In genomic region chr2:69676713-69677112, GRCm38 (mm10) we compare ENCODE assay signal across 14 mouse cellular contexts. TPM values are rescaled to one million over a fixed set of nuclear protein-coding genes. Genes with fewer than 3 reads are reported as not detected.
DNase-seq lines count a peak whose midpoint lies in the region; ATAC-seq and TF ChIP-seq lines count a peak whose summit lies in the region.
"Had no signal": no experiment of that assay in that cellular context is flagged by ENCODE, and none has a peak within 500 bp of the region (broad histone marks: within the 10 kb centered on the region; RNA-seq: fewer than 3 reads in every experiment).

No protein-coding gene starts in this region.

- intact Hi-C loops in left cerebral cortex, postnatal 14 days (cut with DNase I): no loop called here

- H3K4me3 ChIP-seq in kidney, adult 2 months (ENCODE audit: insufficient read depth, low read depth, low read length): no peak overlapping the region
- H3K4me3 ChIP-seq in kidney, embryonic 16.5 days (ENCODE audit: low read length): no peak overlapping the region
- H3K4me3 ChIP-seq: forebrain, embryonic 12.5 days; hindbrain, embryonic 10.5 days; liver, embryonic 15.5 days had no signal

- no peaks in the 10 kb centered on the region for H3K36me3 ChIP-seq in kidney, adult 2 months (ENCODE audit: control insufficient read depth, insufficient read depth, low read length)
- no peaks in the 10 kb centered on the region for H3K36me3 ChIP-seq in kidney, embryonic 16.5 days (ENCODE audit: insufficient read depth, low read length)
- H3K36me3 ChIP-seq: liver, embryonic 15.5 days had no signal

- H3K9ac ChIP-seq in kidney, embryonic 16.5 days (replicated peaks; ENCODE audit: low read length): no peak overlapping the region
- H3K9ac ChIP-seq: forebrain, embryonic 12.5 days; liver, embryonic 15.5 days had no signal

- H3K27me3 ChIP-seq in kidney, adult 2 months (replicated peaks; ENCODE audit: control insufficient read depth, insufficient read depth, low read length): no peaks in the 10 kb centered on the region
- H3K27me3 ChIP-seq in kidney, embryonic 16.5 days (ENCODE audit: insufficient read depth, low read length): no peaks in the 10 kb centered on the region
- H3K27me3 ChIP-seq: forebrain, embryonic 12.5 days; liver, embryonic 15.5 days had no signal

- 0 out of 2 replicates have a peak, but pooled peaks have one; percentile 21 for TF ChIP-seq CTCF in kidney, adult 2 months (conservative IDR thresholded peaks at IDR 0.05; ENCODE audit: insufficient read depth, insufficient read length, low read depth, low read length)

- DNase-seq in kidney, adult 2 months: peak; percentile 32
- DNase-seq in retina, postnatal 1 day: peak; percentile 15
- DNase-seq in retina, embryonic 14.5 days (ENCODE audit: low spot score): no peak
- peak; percentile 59 for DNase-seq in R1 (ENCODE audit: low read depth, low spot score)
- DNase-seq in thymus, postnatal 4 days: peak; percentile 25
- DNase-seq in left cerebral cortex, postnatal 14 days (ENCODE audit: low spot score in 2 of 2): no peak
- no peak for DNase-seq in left cerebral cortex, adult 8-10 months (ENCODE audit: low spot score in 2 of 2)
- DNase-seq: gastrocnemius, postnatal 25 days; layer of hippocampus, adult 9-11 months had no signal

- H3K27ac ChIP-seq in kidney, adult 2 months (ENCODE audit: insufficient read depth, low read depth, low read length): no peak overlapping the region
- no peak overlapping the region for H3K27ac ChIP-seq in kidney, embryonic 16.5 days (ENCODE audit: low read length)
- H3K27ac ChIP-seq: forebrain, embryonic 12.5 days; hindbrain, embryonic 10.5 days; liver, embryonic 15.5 days had no signal

- WGBS in kidney, adult 2 months: 57% methylated on average over 2 of the region's 2 CpGs
- 56% methylated on average over 2 of the region's 2 CpGs for WGBS in kidney, embryonic 16.5 days

- no peak for ATAC-seq in kidney, embryonic 16.5 days (ENCODE audit: low FRiP score, low TSS enrichment)

- H3K9me3 ChIP-seq in kidney, embryonic 16.5 days (ENCODE audit: low read length): no peaks in the 10 kb centered on the region
- H3K9me3 ChIP-seq: forebrain, embryonic 12.5 days; hindbrain, embryonic 10.5 days; liver, embryonic 15.5 days had no signal

- TF ChIP-seq POLR2A in kidney, adult 2 months (IDR thresholded peaks at IDR 0.05; ENCODE audit: low read depth, low read length): no peak

- no peak overlapping the region for H3K4me2 ChIP-seq in kidney, embryonic 16.5 days (replicated peaks; ENCODE audit: low read depth, low read length)
- H3K4me2 ChIP-seq: forebrain, embryonic 12.5 days; liver, embryonic 15.5 days had no signal

- peaks cover 4% of the 10 kb centered on the region; the same call in 1 of the 2 replicates for H3K4me1 ChIP-seq in kidney, adult 2 months (ENCODE audit: control insufficient read depth, insufficient read depth, low read length)
- H3K4me1 ChIP-seq in kidney, embryonic 16.5 days (ENCODE audit: insufficient read depth, low read length): 0 out of 2 replicates have a peak, but pooled peaks cover 4% of the 10 kb centered on the region
- H3K4me1 ChIP-seq: liver, embryonic 15.5 days had no signal

RNA-seq across cellular contexts. Expression of gene Klhl41, which starts 6.8 kb away (rescaled TPM):
- polyA plus RNA-seq in kidney, adult 2 months (2012; rRNA removed): 0.08 and 1.8 TPM in 2 replicates
- polyA plus RNA-seq in kidney, embryonic 16.5 days (2015; fragmentation: Nextera tagmentation; extraction: Ambion mirVana): 0.86 and 1.1 TPM in 2 replicates
- 1 to 10 TPM; 1.6 to 1.9 TPM for total RNA-seq in left cerebral cortex, postnatal 14 days (2021)
- 1 to 10 TPM in 2 of 4 experiments, under 1 TPM in 2; 0.44 to 1.2 (median 0.98) TPM for total RNA-seq in left cerebral cortex, adult 8-10 months (2022)
- total RNA-seq: monocyte, adult 5-6 weeks had no signal

RNA-seq across cellular contexts. Expression of gene Bbs5, which starts 29.7 kb away (rescaled TPM):
- 1.3 and 1.7 TPM in 2 replicates for polyA plus RNA-seq in kidney, adult 2 months (2012; rRNA removed)
- polyA plus RNA-seq in kidney, embryonic 16.5 days (2015; fragmentation: Nextera tagmentation; extraction: Ambion mirVana): 16.1 and 19.9 TPM in 2 replicates
- total RNA-seq in left cerebral cortex, postnatal 14 days (2021): 10 to 100 TPM; 25.9 to 29.4 TPM
- total RNA-seq in left cerebral cortex, adult 8-10 months (2022): 10 to 100 TPM; 20.2 to 31.0 (median 25.9) TPM
- total RNA-seq: monocyte, adult 5-6 weeks had no signal

RNA-seq across cellular contexts. Expression of gene Fastkd1, which starts 36.6 kb away (rescaled TPM):
- 9.3 and 11.2 TPM in 2 replicates for polyA plus RNA-seq in kidney, adult 2 months (2012; rRNA removed)
- polyA plus RNA-seq in kidney, embryonic 16.5 days (2015; fragmentation: Nextera tagmentation; extraction: Ambion mirVana): 12.4 and 14.1 TPM in 2 replicates
- 10 to 100 TPM; 16.1 to 17.2 TPM for total RNA-seq in left cerebral cortex, postnatal 14 days (2021)
- 10 to 100 TPM; 15.3 to 18.6 (median 16.7) TPM for total RNA-seq in left cerebral cortex, adult 8-10 months (2022)

RNA-seq across cellular contexts. Expression of gene Ppig, which starts 45.6 kb away (rescaled TPM):
- 2.9 and 3.6 TPM in 2 replicates for polyA plus RNA-seq in kidney, adult 2 months (2012; rRNA removed)
- polyA plus RNA-seq in kidney, embryonic 16.5 days (2015; fragmentation: Nextera tagmentation; extraction: Ambion mirVana): 130 and 139 TPM in 2 replicates
- total RNA-seq in left cerebral cortex, postnatal 14 days (2021): 10 to 100 TPM; 53.0 to 54.3 TPM
- total RNA-seq in left cerebral cortex, adult 8-10 months (2022): 10 to 100 TPM; 65.0 to 75.5 (median 67.5) TPM

Comparison
In these comparisons a context has a peak if more than half of its experiments do, and no peak if none do; other contexts are left out.
1. DNase-seq: peak in kidney, adult 2 months (single experiment), retina, postnatal 1 day (single experiment), R1 (single experiment) and thymus, postnatal 4 days (single experiment); none in retina, embryonic 14.5 days (single experiment), left cerebral cortex, postnatal 14 days (0 of 2) and left cerebral cortex, adult 8-10 months (0 of 2).